Mouse (Mus musculus) neural tube, embryonic 13.5 days (tissue): ENCODE data around the gene Gja5. TPM values are rescaled to one million over a fixed set of nuclear protein-coding genes. Genes with fewer than 3 reads are reported as not detected.
"Not testable (repeated sequence)": the region's sequence is repeated elsewhere in the genome, so short reads cannot be mapped to it uniquely, and the experiment has no call there.

Experiments used
- ATAC-seq: fragments of 200-750 bp; cut with Nextera tagmentation; 2 replicates; pipeline ENCODE4 v1.8.0; 2017; ENCODE audit warnings: low read depth, mild to moderate bottlenecking, moderate TSS enrichment, moderate library complexity
- H3K27ac ChIP-seq: fragments of 300-500 bp; sonication (generic); replicated peaks from 2 replicates; pipeline ENCODE4 v1.5.1; 2015; ENCODE audit warnings: moderate library complexity, mild to moderate bottlenecking, inconsistent platforms
- H3K27me3 ChIP-seq: fragments of 300-500 bp; sonication (generic); 2 replicates; pipeline ENCODE4 v1.6.1; 2015; ENCODE audit warnings: mild to moderate bottlenecking, inconsistent platforms
- H3K36me3 ChIP-seq: fragments of 300-500 bp; sonication (generic); 2 replicates; pipeline ENCODE4 v1.6.1; 2015; ENCODE audit warnings: mild to moderate bottlenecking, inconsistent platforms
- H3K4me1 ChIP-seq: fragments of 300-500 bp; sonication (generic); replicated peaks from 2 replicates; pipeline ENCODE4 v1.6.1; 2015; ENCODE audit warnings: inconsistent platforms
- H3K4me2 ChIP-seq: fragments of 300-500 bp; sonication (generic); 2 replicates; pipeline ENCODE4 v1.6.1; 2015; ENCODE audit warnings: inconsistent platforms, mild to moderate bottlenecking, moderate library complexity
- H3K4me3 ChIP-seq: fragments of 300-500 bp; sonication (generic); 2 replicates; pipeline ENCODE4 v1.5.1; 2015; ENCODE audit warnings: mild to moderate bottlenecking, inconsistent platforms
- H3K9ac ChIP-seq: fragments of 300-500 bp; sonication (generic); 2 replicates; pipeline ENCODE4 v1.6.1; 2015; ENCODE audit warnings: moderate library complexity, mild to moderate bottlenecking, inconsistent platforms
- H3K9me3 ChIP-seq: fragments of 300-500 bp; sonication (generic); 2 replicates; pipeline ENCODE4 v1.6.1; 2016; ENCODE audit warnings: inconsistent platforms
- whole genome bisulfite sequencing: fragments of 180-500 bp; shearing (Covaris S2); methylation state at CpG from one replicate; pipeline ENCODE4 v1.1.7; 2015; 5-methylcytosine and 5-hydroxymethylcytosine counted together
- polyA plus RNA-seq: library from polyadenylated mRNA; unstranded; fragments of >200 nt; fragmentation: Nextera tagmentation; extraction: Ambion mirVana; gene quantifications from 2 replicates; pipeline ENCODE4 v1.2.1, GENCODE M21; 2015

Gene Gja5
- polyA plus RNA-seq, 1 experiment from 2014 or later, result 5.7 TPM

DNA sequence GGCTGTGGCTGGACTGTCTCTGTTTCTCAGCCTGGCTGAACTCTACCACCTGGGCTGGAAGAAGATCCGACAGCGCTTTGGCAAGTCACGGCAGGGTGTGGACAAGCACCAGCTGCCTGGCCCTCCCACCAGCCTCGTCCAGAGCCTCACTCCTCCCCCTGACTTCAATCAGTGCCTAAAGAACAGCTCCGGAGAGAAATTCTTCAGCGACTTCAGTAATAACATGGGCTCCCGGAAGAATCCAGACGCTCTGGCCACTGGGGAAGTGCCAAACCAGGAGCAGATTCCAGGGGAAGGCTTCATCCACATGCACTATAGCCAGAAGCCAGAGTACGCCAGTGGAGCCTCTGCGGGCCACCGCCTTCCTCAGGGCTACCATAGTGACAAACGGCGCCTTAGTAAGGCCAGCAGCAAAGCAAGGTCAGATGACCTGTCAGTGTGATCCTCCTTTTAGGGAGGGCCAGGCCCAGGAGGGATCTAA lies 146.8 kb downstream of the Gja5 start:
- H3K9me3 ChIP-seq, result no peaks in the 10 kb centered on the region
- WGBS, result 55% methylated on average over 13 of the region's 13 CpGs

DNA sequence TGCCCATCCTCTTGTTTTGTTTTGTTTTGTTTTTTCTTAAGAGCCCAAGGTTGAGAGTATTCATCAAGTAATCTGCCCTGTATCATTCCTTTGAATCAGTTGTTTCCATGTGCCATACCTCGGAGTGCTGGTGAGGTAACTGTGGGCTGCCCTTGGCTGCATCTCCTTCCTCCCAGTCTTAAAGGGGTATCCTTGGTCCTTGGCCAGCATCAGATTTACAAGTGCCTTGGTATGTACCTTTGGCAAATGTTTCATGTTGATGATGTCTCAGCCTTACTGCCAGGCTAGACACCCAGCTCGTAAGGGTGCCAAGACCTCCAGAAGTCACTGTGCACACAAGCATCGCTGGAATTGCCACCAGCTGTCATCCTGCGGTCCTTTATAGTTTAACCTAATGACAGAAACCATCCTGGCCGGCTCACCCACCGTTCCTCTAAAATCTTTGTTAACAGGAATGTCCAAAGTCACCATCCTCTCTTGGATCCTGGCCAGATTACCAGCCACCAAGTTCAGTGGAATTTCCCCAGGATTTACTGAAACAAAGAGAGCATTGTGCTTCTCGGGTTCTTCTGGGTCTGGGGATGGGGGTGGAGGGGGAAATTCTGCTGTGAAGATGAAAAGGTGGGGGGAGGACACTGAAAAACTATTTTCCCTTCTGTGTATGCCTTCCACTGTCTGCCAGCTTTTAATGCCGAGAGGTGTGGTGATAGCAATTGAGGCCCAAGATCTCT lies 147.7 kb downstream of the Gja5 start:
- no peak overlapping the region for H3K9ac ChIP-seq
- H3K36me3 ChIP-seq, result no peaks in the 10 kb centered on the region
- no peaks in the 10 kb centered on the region for H3K9me3 ChIP-seq
- no peaks in the 10 kb centered on the region for H3K27me3 ChIP-seq
- no peak for ATAC-seq
- no peak overlapping the region for H3K27ac ChIP-seq
- no peak overlapping the region for H3K4me2 ChIP-seq
- peaks cover 18% of the 10 kb centered on the region; the same call in 1 of the 2 replicates for H3K4me1 ChIP-seq
- H3K4me3 ChIP-seq, result no peak overlapping the region
- WGBS, result 42% methylated on average over 8 of the region's 8 CpGs

More for the DNA sequence above, 146.8 kb downstream of the Gja5 start:
- Histone ChIP-seq H3K27me3 (no peaks in the 10 kb centered on the region), H3K4me2 (no peak overlapping the region), H3K9ac (no peak overlapping the region), H3K36me3 (no peaks in the 10 kb centered on the region), H3K4me1 (peaks cover 18% of the 10 kb centered on the region; the same call in 1 of the 2 replicates), H3K27ac (no peak overlapping the region), H3K4me3 (no peak overlapping the region)
- ATAC-seq, result no peak

DNA sequence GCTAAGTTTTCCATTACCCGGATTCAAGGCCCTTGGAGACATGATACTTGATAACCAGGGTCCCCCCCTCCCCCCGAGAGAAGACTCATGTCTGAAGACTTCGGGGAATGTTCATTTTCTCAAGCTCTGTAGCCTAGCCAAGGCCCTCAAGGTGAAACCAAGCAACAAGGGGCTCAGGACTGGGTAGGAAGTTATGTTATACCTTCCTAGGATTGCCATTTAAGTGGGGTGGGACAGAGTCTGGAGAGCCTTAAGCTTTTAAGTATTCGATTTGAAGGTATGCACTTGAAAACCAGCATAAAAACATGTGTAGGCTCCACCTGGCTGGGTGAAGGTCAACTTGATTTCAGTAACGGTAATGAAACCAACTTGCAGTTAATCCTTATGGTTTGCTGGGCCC lies 154.2 kb downstream of the Gja5 start:
- no peaks in the 10 kb centered on the region for H3K36me3 ChIP-seq
- H3K27ac ChIP-seq, result no peak overlapping the region
- no peak overlapping the region for H3K4me3 ChIP-seq
- no peak for ATAC-seq
- H3K9ac ChIP-seq, result no peak overlapping the region
- 92% methylated on average over 5 of the region's 5 CpGs for WGBS
- H3K4me2 ChIP-seq, result no peak overlapping the region
- H3K4me1 ChIP-seq, result no peaks in the 10 kb centered on the region
- no peaks in the 10 kb centered on the region for H3K9me3 ChIP-seq
- H3K27me3 ChIP-seq, result no peaks in the 10 kb centered on the region

DNA sequence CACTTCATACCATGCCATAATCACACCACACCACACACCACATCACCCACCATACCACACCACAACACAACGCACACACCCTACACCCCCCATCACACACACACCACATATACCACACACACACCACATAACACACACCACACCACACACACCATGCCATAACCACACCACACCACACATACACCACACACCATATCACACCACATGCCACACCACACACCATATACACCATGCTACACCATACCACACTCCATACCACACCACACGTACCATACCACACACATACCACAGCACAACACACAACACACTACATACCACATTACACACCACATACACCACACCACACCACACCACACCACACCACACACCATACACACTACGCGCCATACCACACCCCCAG lies 155.6 kb downstream of the Gja5 start:
- Histone ChIP-seq H3K27me3 (no peaks in the 10 kb centered on the region), H3K4me2 (no peak overlapping the region), H3K9me3 (no peaks in the 10 kb centered on the region), H3K4me3 (no peak overlapping the region), H3K9ac (no peak overlapping the region), H3K27ac (no peak overlapping the region), H3K4me1 (no peaks in the 10 kb centered on the region), H3K36me3 (no peaks in the 10 kb centered on the region)
- WGBS, result 99% methylated on average over 4 of the region's 4 CpGs
- no peak for ATAC-seq

DNA sequence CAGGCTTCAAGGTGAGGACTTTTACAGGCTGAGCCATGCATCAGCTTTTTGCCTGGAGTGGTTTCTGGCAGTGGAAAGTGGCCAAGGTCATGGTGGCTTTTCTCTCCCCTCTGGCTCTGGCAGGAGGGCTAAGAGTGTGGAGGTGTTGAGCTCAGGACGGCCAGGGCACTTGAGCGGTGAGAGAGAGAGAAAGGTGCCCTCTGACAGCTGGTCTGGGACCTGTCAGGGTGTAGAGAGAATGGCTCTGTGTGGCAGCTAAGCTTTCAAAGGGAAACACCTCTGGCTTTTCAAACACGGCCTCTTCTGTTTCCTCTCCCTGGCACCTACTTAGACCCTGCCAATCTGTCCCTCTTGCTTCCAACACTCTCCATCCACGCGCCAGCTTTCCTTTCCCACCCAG lies 158.3 kb downstream of the Gja5 start:
- H3K9me3 ChIP-seq, result no peaks in the 10 kb centered on the region
- H3K4me2 ChIP-seq, result no peak overlapping the region
- no peak overlapping the region for H3K27ac ChIP-seq
- 73% methylated on average over 5 of the region's 5 CpGs for WGBS
- H3K36me3 ChIP-seq, result no peaks in the 10 kb centered on the region
- no peaks in the 10 kb centered on the region for H3K27me3 ChIP-seq
- ATAC-seq, result no peak
- no peak overlapping the region for H3K9ac ChIP-seq
- no peak overlapping the region for H3K4me3 ChIP-seq
- H3K4me1 ChIP-seq, result no peaks in the 10 kb centered on the region

DNA sequence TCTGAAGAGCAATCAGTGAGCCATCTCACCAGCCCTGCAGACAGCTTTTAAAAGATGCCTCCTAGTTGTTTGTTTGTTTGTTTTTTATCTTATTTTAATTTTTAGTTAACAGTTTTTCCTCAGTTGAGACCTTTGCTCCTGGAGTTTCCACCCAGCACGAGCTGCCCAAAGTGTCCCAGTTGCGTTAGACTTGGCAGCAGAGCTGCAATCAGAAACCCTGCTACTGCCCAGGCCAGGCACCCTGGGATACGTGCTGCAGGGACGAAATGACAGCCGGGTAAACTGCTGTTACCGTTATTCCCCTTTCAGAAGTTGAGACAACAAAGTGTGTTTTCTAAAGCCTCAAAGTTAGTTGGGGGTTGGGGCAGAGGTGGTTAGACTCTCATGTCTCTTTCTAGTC lies 159.6 kb downstream of the Gja5 start:
- H3K4me2 ChIP-seq, result no peak overlapping the region
- no peak for ATAC-seq
- no peak overlapping the region for H3K27ac ChIP-seq
- no peak overlapping the region for H3K4me3 ChIP-seq
- 68% methylated on average over 6 of the region's 6 CpGs for WGBS
- H3K36me3 ChIP-seq, result no peaks in the 10 kb centered on the region
- no peak overlapping the region for H3K9ac ChIP-seq
- no peaks in the 10 kb centered on the region for H3K4me1 ChIP-seq
- no peaks in the 10 kb centered on the region for H3K9me3 ChIP-seq
- H3K27me3 ChIP-seq, result no peaks in the 10 kb centered on the region

DNA sequence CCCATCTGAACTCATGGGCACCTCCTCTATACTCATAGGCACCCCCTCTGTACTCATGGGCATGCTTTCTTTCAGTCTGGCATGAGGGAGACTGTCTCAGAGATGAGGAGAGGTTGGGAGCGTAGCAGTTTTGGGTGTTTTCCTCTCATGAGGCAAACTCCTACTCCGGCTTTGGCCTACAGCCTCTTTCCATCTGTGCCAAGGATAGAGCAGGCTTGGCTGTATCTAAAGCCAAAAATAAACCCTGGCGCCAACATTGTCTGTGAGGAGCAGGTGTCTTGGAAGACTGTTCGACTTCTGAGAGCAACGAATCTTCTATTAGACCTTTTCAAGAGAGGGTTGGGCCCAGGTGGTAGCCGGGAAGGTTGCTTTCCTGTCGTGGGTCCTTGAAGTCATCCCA lies 165.1 kb downstream of the Gja5 start:
- 97% methylated on average over 7 of the region's 7 CpGs for WGBS
- not testable (repeated sequence) for H3K9me3 ChIP-seq, ATAC-seq, H3K9ac ChIP-seq, H3K4me1 ChIP-seq, H3K27me3 ChIP-seq, H3K27ac ChIP-seq, H3K4me3 ChIP-seq, H3K36me3 ChIP-seq, H3K4me2 ChIP-seq

DNA sequence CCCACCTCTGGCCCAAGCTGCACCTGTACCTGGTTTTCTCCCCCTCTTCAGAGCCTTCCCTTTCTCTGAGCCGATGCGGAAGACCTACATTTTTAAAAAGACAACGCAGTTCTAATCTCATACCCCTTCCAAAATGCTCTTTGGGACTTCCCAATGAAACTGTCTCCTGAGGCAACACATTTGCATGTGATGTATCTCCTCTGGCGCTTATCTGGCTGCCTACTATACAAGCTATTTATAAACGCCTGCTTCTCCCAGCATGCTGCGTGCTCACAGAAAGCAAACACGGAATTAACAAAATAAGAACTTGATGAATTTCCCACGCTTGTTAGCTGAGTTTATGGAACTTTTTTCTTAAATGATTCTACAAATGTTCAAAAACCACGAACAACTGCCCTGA lies 167.4 kb downstream of the Gja5 start:
- H3K27me3 ChIP-seq, H3K4me1 ChIP-seq, H3K9me3 ChIP-seq, ATAC-seq, H3K36me3 ChIP-seq, H3K27ac ChIP-seq, H3K4me2 ChIP-seq, H3K9ac ChIP-seq, H3K4me3 ChIP-seq: not testable (repeated sequence)
- 70% methylated on average over 9 of the region's 9 CpGs for WGBS

DNA sequence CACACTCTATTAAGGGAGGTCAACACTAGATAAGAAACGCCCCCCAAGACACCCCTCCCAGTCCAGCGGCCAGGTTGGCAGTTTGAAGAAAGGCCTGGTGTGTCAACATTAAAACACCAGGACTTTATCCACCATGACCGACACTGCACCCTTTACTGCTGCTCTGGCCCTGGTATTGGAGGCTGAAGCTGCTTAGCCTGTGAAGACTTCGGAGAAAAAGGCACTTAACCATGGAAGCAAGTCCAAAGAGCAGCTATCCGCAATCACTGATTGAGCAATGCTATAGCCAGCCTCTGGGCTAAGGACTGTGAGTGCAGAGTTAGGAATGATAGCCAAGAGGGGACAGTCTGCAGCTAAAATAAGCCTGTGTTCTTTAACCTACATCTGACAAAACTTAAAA lies 167.9 kb downstream of the Gja5 start:
- not testable (repeated sequence) for H3K4me3 ChIP-seq, H3K4me1 ChIP-seq, H3K4me2 ChIP-seq, H3K9me3 ChIP-seq, H3K9ac ChIP-seq, ATAC-seq, H3K27ac ChIP-seq, H3K36me3 ChIP-seq, H3K27me3 ChIP-seq
- 73% methylated on average over 5 of the region's 5 CpGs for WGBS

DNA sequence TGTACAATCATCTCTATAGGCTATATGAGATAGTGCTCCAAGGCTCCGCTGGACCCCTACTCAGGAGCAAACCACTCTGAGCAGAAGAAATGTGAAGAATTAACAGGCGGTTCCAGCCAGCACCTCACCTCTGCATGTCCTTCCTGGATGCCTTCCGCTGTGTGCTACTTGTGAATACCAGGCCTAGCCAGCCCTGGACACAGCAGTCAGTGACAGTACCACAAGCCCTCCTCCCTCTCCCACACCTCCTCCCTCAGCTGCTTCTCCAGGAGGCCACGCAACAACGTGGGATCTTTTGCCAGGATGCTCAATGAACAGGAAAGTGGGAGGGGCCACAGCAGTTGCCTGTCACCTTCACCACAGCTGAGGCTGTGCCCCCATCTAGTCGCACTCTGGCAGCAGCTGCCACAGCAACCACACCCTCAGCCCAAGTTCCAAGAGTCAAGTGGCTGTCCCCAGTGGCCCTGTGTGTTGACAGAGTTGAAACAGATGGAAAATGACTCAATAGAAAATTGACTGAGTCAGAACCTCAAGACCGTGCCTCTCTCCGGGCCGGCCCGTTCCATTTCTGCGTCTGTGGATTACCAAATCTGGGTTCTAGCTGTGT lies 171.4 kb downstream of the Gja5 start:
- H3K4me1 ChIP-seq, H3K4me2 ChIP-seq, H3K4me3 ChIP-seq, H3K36me3 ChIP-seq, H3K27ac ChIP-seq, H3K9ac ChIP-seq, ATAC-seq, H3K9me3 ChIP-seq, H3K27me3 ChIP-seq: not testable (repeated sequence)
- 21% methylated on average over 2 of the region's 11 CpGs for WGBS

DNA sequence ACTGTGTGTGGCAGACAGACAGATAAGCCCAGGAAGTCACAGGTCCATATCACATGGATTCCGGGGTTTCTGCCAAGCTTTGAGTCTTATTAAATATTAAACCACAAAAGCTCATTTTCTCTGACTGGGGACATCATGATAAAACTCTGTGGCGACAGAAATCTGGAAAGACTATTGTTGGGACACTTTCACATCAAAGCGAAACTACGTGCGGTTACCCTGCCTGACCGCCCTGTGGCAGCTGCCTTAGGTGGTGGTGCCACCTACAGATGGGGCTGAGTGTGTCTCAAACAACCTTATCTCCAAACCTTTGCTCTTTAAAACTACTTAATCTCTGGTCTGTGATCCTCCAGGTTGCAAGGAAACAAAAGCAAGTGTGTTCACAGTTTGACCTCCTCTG lies 171.9 kb downstream of the Gja5 start:
- no peaks in the 10 kb centered on the region for H3K27me3 ChIP-seq
- H3K4me2 ChIP-seq, result no peak overlapping the region
- no peak overlapping the region for H3K4me3 ChIP-seq
- no peak overlapping the region for H3K9ac ChIP-seq
- no peaks in the 10 kb centered on the region for H3K4me1 ChIP-seq
- no peak overlapping the region for H3K27ac ChIP-seq
- H3K36me3 ChIP-seq, result no peaks in the 10 kb centered on the region
- ATAC-seq, result no peak
- H3K9me3 ChIP-seq, result no peaks in the 10 kb centered on the region
- 62% methylated on average over 6 of the region's 6 CpGs for WGBS

DNA sequence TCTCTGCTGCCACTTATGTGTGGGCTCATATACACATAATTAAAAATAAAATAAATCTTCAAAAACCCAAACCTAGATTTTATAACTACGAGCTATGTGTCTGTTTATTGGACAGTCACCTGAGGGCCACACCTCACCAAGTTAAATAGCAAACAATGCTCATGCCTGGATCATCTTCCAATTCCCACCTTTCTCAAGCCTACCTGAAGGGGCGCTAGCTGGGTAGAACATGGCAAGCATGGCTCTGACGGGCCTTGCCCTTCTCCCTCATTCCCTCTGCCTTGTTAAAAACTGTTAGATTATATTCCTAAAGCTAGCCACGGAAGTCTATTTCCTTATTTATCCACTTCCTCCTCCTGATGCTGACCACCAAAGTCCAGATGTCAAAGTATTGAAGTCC lies 173.9 kb downstream of the Gja5 start:
- H3K4me3 ChIP-seq, result no peak overlapping the region

DNA sequence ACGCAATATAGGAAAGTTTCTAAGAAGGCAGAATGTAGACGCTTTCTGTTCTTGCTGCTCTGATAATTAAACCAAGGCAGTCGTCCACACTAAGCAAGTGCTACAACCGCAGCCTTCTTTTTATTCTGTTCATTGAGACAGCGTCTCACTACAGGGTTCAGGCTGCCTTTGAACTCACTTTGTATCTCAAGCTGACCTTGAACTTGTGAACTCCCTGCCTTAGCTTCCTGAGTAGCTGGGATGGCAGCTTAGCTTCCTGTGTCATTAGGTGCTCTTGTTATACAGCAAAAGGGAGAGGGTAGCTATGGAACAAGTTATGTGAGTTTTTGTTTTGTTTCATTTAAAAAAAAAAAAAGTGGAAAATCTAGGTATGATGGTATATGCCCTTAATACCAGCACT lies 177.7 kb downstream of the Gja5 start:
- H3K27me3 ChIP-seq, result no peaks in the 10 kb centered on the region
- no peaks in the 10 kb centered on the region for H3K4me1 ChIP-seq
- WGBS, result 79% methylated on average over 5 of the region's 5 CpGs
- H3K36me3 ChIP-seq, result no peaks in the 10 kb centered on the region
- no peak overlapping the region for H3K27ac ChIP-seq
- ATAC-seq, result no peak
- H3K4me2 ChIP-seq, result no peak overlapping the region
- H3K9me3 ChIP-seq, result peaks cover 10% of the 10 kb centered on the region; the same call in 1 of the 2 replicates
- H3K4me3 ChIP-seq, result no peak overlapping the region
- no peak overlapping the region for H3K9ac ChIP-seq

More for the DNA sequence above, 173.9 kb downstream of the Gja5 start:
- Histone ChIP-seq H3K9me3 (no peaks in the 10 kb centered on the region), H3K4me2 (no peak overlapping the region), H3K27ac (no peak overlapping the region), H3K9ac (no peak overlapping the region), H3K27me3 (no peaks in the 10 kb centered on the region), H3K4me1 (no peaks in the 10 kb centered on the region), H3K36me3 (no peaks in the 10 kb centered on the region)
- ATAC-seq, result no peak
- 62% methylated on average over 4 of the region's 4 CpGs for WGBS
